Mouse (Mus musculus) kidney, adult 2 months (tissue): Measurements from ENCODE around the gene Dhcr24.

Experiments
- CTCF ChIP-seq: fragments of 200-500 bp; conservative IDR thresholded peaks from 2 replicates; pipeline ENCODE4 v1.5.1; 2011; ENCODE audit warnings: low read depth, mild to moderate bottlenecking, control low read depth, low read length, moderate library complexity, mixed read lengths; ENCODE audit not compliant: insufficient read depth, insufficient read length
- POLR2A ChIP-seq: fragments of 200-500 bp; IDR thresholded peaks from one replicate; pipeline ENCODE4 v1.6.1; 2011; ENCODE audit warnings: low read depth, low read length, control low read depth

GRCm38 (mm10) chr4:106557262-106557661 lies 3.6 kb upstream of the Dhcr24 start:
- no peak for TF ChIP-seq POLR2A
- TF ChIP-seq CTCF, result no peak
